Mouse (Mus musculus): ENCODE results near the gene Kmt2e. TPM values are rescaled to one million over a fixed set of nuclear protein-coding genes. Genes with fewer than 3 reads are reported as not detected.

Kmt2e gene
- 85.8 and 86.1 TPM in 2 replicates for polyA plus RNA-seq (2016; fragmentation: Nextera tagmentation; extraction: Ambion mirVana)

DNA sequence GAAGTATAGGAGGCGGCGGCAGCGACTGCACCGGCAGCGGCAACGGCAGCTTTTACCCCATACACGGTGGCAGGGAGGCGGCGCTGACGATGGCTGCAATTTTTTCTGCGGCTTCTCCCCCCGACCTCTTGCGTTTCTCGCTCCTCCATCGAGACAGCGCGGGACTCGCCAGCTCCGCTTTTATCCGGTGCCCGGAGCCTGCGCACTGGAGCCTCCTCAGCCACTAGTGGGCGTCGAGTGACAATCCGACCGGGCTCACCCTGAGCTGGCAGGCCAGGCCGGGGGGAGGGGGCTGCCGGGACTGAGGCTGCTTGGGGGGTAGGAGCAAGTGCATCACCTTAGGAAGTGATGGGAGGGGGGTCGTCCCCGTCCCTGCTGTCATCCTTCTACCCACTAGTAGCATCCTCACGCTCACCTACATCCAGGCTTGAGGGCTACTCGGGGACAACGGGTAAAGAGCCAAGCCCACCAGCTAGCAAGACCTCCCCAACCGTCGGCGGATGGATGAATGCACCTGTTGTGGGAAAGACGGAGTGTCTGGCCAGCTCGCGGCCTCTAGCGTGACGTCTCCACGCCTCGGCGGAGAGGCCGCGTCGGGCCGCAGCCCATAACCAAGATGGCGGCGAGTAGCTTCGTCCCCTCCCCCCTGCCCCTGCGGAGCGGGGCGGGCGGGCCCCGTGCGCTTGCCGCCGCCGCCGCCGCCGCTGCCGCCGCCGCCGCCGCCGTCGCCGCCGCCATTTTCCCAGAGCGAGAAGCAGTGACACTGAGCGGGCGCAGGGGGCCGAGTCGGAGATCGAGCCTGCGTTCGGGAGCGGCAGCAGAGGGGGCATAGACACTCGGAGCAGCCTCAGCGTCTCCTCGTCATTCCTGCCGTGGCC lies at the start of gene Kmt2e:
Gene Kmt2e (plus strand): TSS at position 722 of the 878 bp plus-strand sequence.
- H3K9me3 ChIP-seq, result no peaks in the 10 kb centered on the region
- WGBS, result under 1% methylated on average over 84 of the region's 85 CpGs
- peak; percentile 89 for DNase-seq (ENCODE audit: extremely low spot score, low spot score)

GRCm38 (mm10) chr5:23385136-23385535 lies 49.1 kb upstream of the Kmt2e start:
- no peak for DNase-seq (ENCODE audit: extremely low spot score, low spot score)
- Histone ChIP-seq H3K4me3 (no peak overlapping the region), H3K27ac (no peak overlapping the region), H3K27me3 (ENCODE audit: poor library complexity, severe bottlenecking) (no peaks in the 10 kb centered on the region), H3K36me3 (replicated peaks) (no peaks in the 10 kb centered on the region), H3K9me3 (no peaks in the 10 kb centered on the region), H3K4me1 (peaks cover 26% of the 10 kb centered on the region)
- WGBS, result 69% methylated on average over 1 of the region's 1 CpGs

More for the DNA sequence above, at the start of gene Kmt2e:
- Histone ChIP-seq H3K4me1 (peaks cover 46% of the 10 kb centered on the region), H3K36me3 (replicated peaks) (no peaks in the 10 kb centered on the region; the same call in 1 of the 2 replicates), H3K27me3 (ENCODE audit: poor library complexity, severe bottlenecking) (no peaks in the 10 kb centered on the region), H3K4me3 (peak within 1 kb of the TSS; percentile 96), H3K27ac (peak within 1 kb of the TSS; percentile 100)

DNA sequence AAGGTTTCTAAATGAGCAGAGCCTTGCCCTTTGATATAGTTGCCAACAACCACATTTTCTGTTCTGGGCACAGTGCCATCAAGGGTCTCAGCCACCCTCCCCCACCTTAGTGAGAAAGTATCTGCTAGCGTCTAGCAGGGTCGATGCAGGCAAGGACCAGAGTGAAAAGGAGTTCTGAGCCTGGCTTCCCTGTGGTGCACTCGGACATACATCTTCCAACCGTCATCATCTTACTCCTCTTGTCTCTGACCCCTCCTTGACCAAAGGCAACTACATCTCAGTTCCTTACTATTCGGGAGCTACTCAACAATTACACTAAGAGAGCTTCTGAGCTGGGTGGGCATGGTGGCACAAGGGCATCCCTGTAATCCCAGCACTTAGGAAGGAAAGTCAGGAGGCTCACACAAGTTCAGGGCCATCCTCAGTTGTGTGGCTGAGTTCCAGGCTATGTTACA lies 48.5 kb upstream of the Kmt2e start:
- DNase-seq (ENCODE audit: extremely low spot score, low spot score), result no peak
- Histone ChIP-seq H3K36me3 (replicated peaks) (no peaks in the 10 kb centered on the region), H3K27ac (0 out of 2 replicates have a peak overlapping the region, but pooled peaks have one; percentile 25), H3K4me3 (no peak overlapping the region), H3K4me1 (peaks cover 26% of the 10 kb centered on the region), H3K9me3 (no peaks in the 10 kb centered on the region), H3K27me3 (ENCODE audit: poor library complexity, severe bottlenecking) (no peaks in the 10 kb centered on the region)
- 64% methylated on average over 5 of the region's 5 CpGs for WGBS

GRCm38 (mm10) chr5:23386562-23387312 lies 47.5 kb upstream of the Kmt2e start:
- 3% methylated on average over 22 of the region's 22 CpGs for WGBS
- no peaks in the 10 kb centered on the region for H3K9me3 ChIP-seq
- peaks cover 26% of the 10 kb centered on the region for H3K4me1 ChIP-seq
- DNase-seq (ENCODE audit: extremely low spot score, low spot score), result peak; percentile 80
- peak overlapping the region; percentile 81 for H3K27ac ChIP-seq
- H3K4me3 ChIP-seq, result peak overlapping the region; percentile 53
- H3K27me3 ChIP-seq (ENCODE audit: poor library complexity, severe bottlenecking), result no peaks in the 10 kb centered on the region
- no peaks in the 10 kb centered on the region for H3K36me3 ChIP-seq (replicated peaks)

- WGBS, result 63% methylated on average over 2 of the region's 2 CpGs
- Histone ChIP-seq H3K36me3 (replicated peaks) (no peaks in the 10 kb centered on the region), H3K9me3 (no peaks in the 10 kb centered on the region), H3K4me3 (peak overlapping the region; percentile 53), H3K27ac (peak overlapping the region; percentile 81; the same call in 1 of the 2 replicates), H3K27me3 (ENCODE audit: poor library complexity, severe bottlenecking) (no peaks in the 10 kb centered on the region), H3K4me1 (peaks cover 26% of the 10 kb centered on the region)
- DNase-seq (ENCODE audit: extremely low spot score, low spot score), result no peak
Observed at GRCm38 (mm10) chr5:23387313-23387666, 47.0 kb upstream of the Kmt2e start.

- H3K4me1 ChIP-seq, result peaks cover 26% of the 10 kb centered on the region
- no peaks in the 10 kb centered on the region for H3K36me3 ChIP-seq (replicated peaks)
- H3K27me3 ChIP-seq (ENCODE audit: poor library complexity, severe bottlenecking), result no peaks in the 10 kb centered on the region
- 45% methylated on average over 3 of the region's 3 CpGs for WGBS
- H3K9me3 ChIP-seq, result no peaks in the 10 kb centered on the region
- no peak for DNase-seq (ENCODE audit: extremely low spot score, low spot score)
- no peak overlapping the region for H3K4me3 ChIP-seq
- H3K27ac ChIP-seq, result no peak overlapping the region
Observed at GRCm38 (mm10) chr5:23388091-23388490, 46.1 kb upstream of the Kmt2e start.

- no peak overlapping the region for H3K4me3 ChIP-seq
- H3K27ac ChIP-seq, result no peak overlapping the region
- WGBS, result 90% methylated on average over 7 of the region's 7 CpGs
- H3K36me3 ChIP-seq (replicated peaks), result no peaks in the 10 kb centered on the region
- peaks cover 26% of the 10 kb centered on the region for H3K4me1 ChIP-seq
- H3K9me3 ChIP-seq, result no peaks in the 10 kb centered on the region
- no peak for DNase-seq (ENCODE audit: extremely low spot score, low spot score)
- no peaks in the 10 kb centered on the region for H3K27me3 ChIP-seq (ENCODE audit: poor library complexity, severe bottlenecking)
Observed at GRCm38 (mm10) chr5:23389601-23390305, 44.5 kb upstream of the Kmt2e start.

GRCm38 (mm10) chr5:23391714-23392113 lies 42.5 kb upstream of the Kmt2e start:
- peaks cover 15% of the 10 kb centered on the region for H3K4me1 ChIP-seq
- H3K9me3 ChIP-seq, result no peaks in the 10 kb centered on the region
- no peak overlapping the region for H3K27ac ChIP-seq
- 91% methylated on average over 7 of the region's 7 CpGs for WGBS
- no peaks in the 10 kb centered on the region for H3K27me3 ChIP-seq (ENCODE audit: poor library complexity, severe bottlenecking)
- no peak overlapping the region for H3K4me3 ChIP-seq
- no peaks in the 10 kb centered on the region for H3K36me3 ChIP-seq (replicated peaks)
- no peak for DNase-seq (ENCODE audit: extremely low spot score, low spot score)

GRCm38 (mm10) chr5:23393870-23394269 lies 40.4 kb upstream of the Kmt2e start:
- H3K27me3 ChIP-seq (ENCODE audit: poor library complexity, severe bottlenecking), result no peaks in the 10 kb centered on the region
- no peaks in the 10 kb centered on the region for H3K36me3 ChIP-seq (replicated peaks)
- no peak for DNase-seq (ENCODE audit: extremely low spot score, low spot score)
- H3K4me3 ChIP-seq, result no peak overlapping the region
- H3K9me3 ChIP-seq, result no peaks in the 10 kb centered on the region
- H3K4me1 ChIP-seq, result no peaks in the 10 kb centered on the region
- WGBS, result 92% methylated on average over 5 of the region's 5 CpGs
- no peak overlapping the region for H3K27ac ChIP-seq

DNA sequence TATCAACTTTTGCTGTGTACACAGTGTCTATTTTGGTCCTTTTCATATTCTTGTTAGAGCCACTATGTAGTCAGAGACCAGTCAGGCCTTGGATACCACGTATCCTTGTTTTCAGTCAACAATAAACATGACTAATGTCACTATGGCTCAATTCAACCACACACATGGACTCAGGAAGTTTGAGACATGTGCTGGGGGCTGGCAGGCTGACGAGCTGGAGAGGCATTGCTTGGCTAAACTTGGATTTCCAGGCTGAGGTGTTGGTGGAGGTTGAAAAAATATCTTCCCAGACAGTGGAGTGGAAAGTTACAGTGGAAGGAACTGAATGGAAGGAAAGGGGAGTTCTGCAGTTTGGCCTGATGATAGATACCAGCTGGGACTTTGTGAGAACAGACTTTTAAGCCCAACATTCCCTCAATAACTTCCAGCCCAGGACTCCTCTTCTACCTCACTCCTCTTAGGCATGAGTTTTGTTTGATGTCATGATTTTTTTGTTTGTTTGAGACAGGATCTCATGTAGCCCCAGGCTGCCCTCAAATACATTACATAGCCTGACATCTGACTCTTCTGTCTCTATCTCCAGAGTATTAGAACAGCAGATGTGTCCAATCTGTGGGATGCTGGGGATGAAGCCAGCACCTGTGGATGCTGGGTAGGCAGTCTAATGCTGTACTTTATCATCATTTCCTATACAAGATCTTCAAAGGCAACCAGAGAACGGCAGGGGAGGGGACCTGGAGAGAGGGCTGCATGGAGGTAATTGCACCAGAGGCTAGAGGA lies 39.7 kb upstream of the Kmt2e start:
- Histone ChIP-seq H3K9me3 (no peaks in the 10 kb centered on the region), H3K4me1 (no peaks in the 10 kb centered on the region), H3K27ac (no peak overlapping the region), H3K27me3 (ENCODE audit: poor library complexity, severe bottlenecking) (no peaks in the 10 kb centered on the region), H3K36me3 (replicated peaks) (peaks cover 4% of the 10 kb centered on the region), H3K4me3 (no peak overlapping the region)
- WGBS, result 85% methylated on average over 3 of the region's 3 CpGs
- DNase-seq (ENCODE audit: extremely low spot score, low spot score), result no peak

DNA sequence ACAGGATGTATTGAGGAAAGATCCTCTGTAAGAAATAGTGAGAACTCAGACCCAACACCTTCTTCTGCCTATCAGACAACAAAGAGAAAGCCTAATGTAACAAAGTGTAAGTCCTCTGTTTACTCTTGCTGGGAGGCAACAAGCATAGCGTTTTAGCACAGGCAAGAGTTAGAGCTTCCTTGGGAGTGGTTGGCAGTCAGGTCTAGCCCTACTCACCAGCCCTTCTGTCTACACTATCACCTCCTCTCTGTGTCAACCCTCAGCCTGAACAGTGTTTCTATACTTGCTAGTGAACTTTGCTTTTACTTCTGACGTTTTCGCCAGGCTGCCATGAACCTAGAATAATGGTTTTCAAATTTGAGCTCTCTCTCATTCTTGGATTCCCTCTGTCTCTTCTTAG lies 38.5 kb upstream of the Kmt2e start:
- 83% methylated on average over 3 of the region's 3 CpGs for WGBS
- no peak overlapping the region for H3K27ac ChIP-seq
- H3K36me3 ChIP-seq (replicated peaks), result peaks cover 16% of the 10 kb centered on the region
- H3K4me3 ChIP-seq, result no peak overlapping the region
- no peaks in the 10 kb centered on the region for H3K27me3 ChIP-seq (ENCODE audit: poor library complexity, severe bottlenecking)
- no peaks in the 10 kb centered on the region for H3K9me3 ChIP-seq
- H3K4me1 ChIP-seq, result no peaks in the 10 kb centered on the region
- no peak for DNase-seq (ENCODE audit: extremely low spot score, low spot score)

DNA sequence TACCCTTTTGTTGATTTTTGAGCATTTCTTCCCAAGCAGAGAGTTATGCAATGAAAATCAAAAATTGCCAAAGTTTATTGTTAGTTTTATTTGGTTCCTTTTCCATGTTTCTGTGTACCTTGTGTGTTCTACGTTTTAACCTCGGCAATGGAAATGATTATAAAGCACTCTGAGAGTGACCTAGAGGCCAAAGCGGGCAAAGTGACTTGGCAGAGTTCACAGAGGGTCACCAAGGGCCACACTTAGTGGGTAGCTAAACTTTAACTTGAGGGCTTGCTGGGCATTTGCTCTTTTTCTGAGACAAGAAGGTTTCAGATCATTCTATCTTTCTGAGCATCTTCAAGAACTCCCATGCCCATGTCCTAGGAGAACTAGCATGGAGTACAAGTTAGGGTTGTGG lies 37.5 kb upstream of the Kmt2e start:
- no peak overlapping the region for H3K4me3 ChIP-seq
- no peaks in the 10 kb centered on the region for H3K4me1 ChIP-seq
- no peaks in the 10 kb centered on the region for H3K9me3 ChIP-seq
- H3K27ac ChIP-seq, result no peak overlapping the region
- no peak for DNase-seq (ENCODE audit: extremely low spot score, low spot score)
- WGBS, result 90% methylated on average over 3 of the region's 3 CpGs
- no peaks in the 10 kb centered on the region for H3K27me3 ChIP-seq (ENCODE audit: poor library complexity, severe bottlenecking)
- H3K36me3 ChIP-seq (replicated peaks), result peaks cover 26% of the 10 kb centered on the region
